Mouse (Mus musculus) erythroblast, adult 5-6 weeks (primary cell): Measurements from ENCODE around the gene Armcx5. TPM values are rescaled to one million over a fixed set of nuclear protein-coding genes. Genes with fewer than 3 reads are reported as not detected.

ENCODE experiments used
- total RNA-seq, 2 experiments: library from RNA; stranded (forward) in 1 of 2; stranded (reverse) in 1 of 2; fragments of 150-400 nt in 1 of 2; fragments of 200-764, 138-1000 nt in 1 of 2; gene quantifications; 2 replicates each; pipeline versions ENCODE4 v1.2.3 to v1.2.4; 2015 to 2017; ENCODE audit warnings: low replicate concordance in 2 of 2

Gene Armcx5
- total RNA-seq, 2 experiments from 2014 or later = 4.4 to 6.5 TPM

Other genes starting within 250 kb of the Armcx5 start
- not detected in 2 replicates for gene AV320801, start 248.1 kb upstream of the Armcx5 start, total RNA-seq (2015; ENCODE audit: low replicate concordance)
- gene AV320801, start 248.1 kb upstream of the Armcx5 start, total RNA-seq (2017; ENCODE audit: low replicate concordance) = 0.09 TPM in 1 of 2 replicates, not detected in the other
- gene Nxf7, start 144.0 kb upstream of the Armcx5 start, total RNA-seq (2015; ENCODE audit: low replicate concordance) = not detected in 2 replicates
- gene Nxf7, start 144.0 kb upstream of the Armcx5 start, total RNA-seq (2017; ENCODE audit: low replicate concordance) = not detected in 2 replicates
- gene Prame, start 115.0 kb upstream of the Armcx5 start, total RNA-seq (2015; ENCODE audit: low replicate concordance) = not detected in 2 replicates
- gene Prame, start 115.0 kb upstream of the Armcx5 start, total RNA-seq (2017; ENCODE audit: low replicate concordance) = not detected in 2 replicates
- gene Tcp11x2, start 48.9 kb upstream of the Armcx5 start, total RNA-seq (2015; ENCODE audit: low replicate concordance) = not detected in 2 replicates
- not detected in 2 replicates for gene Tcp11x2, start 48.9 kb upstream of the Armcx5 start, total RNA-seq (2017; ENCODE audit: low replicate concordance)
- not detected in 2 replicates for gene Tmsb15a, start 17.5 kb upstream of the Armcx5 start, total RNA-seq (2015; ENCODE audit: low replicate concordance)
- not detected in 2 replicates for gene Tmsb15a, start 17.5 kb upstream of the Armcx5 start, total RNA-seq (2017; ENCODE audit: low replicate concordance)
- 4.6 and 14.6 TPM in 2 replicates for gene Gprasp1, start within 50 bp of the Armcx5 start, total RNA-seq (2015; ENCODE audit: low replicate concordance)
- 9.2 and 12.9 TPM in 2 replicates for gene Gprasp1, start within 50 bp of the Armcx5 start, total RNA-seq (2017; ENCODE audit: low replicate concordance)
- 0.38 and 3.8 TPM in 2 replicates for gene Bhlhb9, start 54.9 kb downstream of the Armcx5 start, total RNA-seq (2015; ENCODE audit: low replicate concordance)
- 1.8 and 3.4 TPM in 2 replicates for gene Bhlhb9, start 54.9 kb downstream of the Armcx5 start, total RNA-seq (2017; ENCODE audit: low replicate concordance)
- gene Gprasp2, start 96.3 kb downstream of the Armcx5 start, total RNA-seq (2015; ENCODE audit: low replicate concordance) = not detected in 2 replicates
- not detected in 2 replicates for gene Gprasp2, start 96.3 kb downstream of the Armcx5 start, total RNA-seq (2017; ENCODE audit: low replicate concordance)